Mouse (Mus musculus): ENCODE measurements at regions not wholly inside any gene's neighbourhood (a gene's known extent, or its start where the extent isn't known, plus 50 kb on each side); places are given as distances from the start of the nearest gene placed in this dataset.
"Not testable (repeated sequence)": the region's sequence is repeated elsewhere in the genome, so short reads cannot be mapped to it uniquely, and the experiment has no call there.

DNA sequence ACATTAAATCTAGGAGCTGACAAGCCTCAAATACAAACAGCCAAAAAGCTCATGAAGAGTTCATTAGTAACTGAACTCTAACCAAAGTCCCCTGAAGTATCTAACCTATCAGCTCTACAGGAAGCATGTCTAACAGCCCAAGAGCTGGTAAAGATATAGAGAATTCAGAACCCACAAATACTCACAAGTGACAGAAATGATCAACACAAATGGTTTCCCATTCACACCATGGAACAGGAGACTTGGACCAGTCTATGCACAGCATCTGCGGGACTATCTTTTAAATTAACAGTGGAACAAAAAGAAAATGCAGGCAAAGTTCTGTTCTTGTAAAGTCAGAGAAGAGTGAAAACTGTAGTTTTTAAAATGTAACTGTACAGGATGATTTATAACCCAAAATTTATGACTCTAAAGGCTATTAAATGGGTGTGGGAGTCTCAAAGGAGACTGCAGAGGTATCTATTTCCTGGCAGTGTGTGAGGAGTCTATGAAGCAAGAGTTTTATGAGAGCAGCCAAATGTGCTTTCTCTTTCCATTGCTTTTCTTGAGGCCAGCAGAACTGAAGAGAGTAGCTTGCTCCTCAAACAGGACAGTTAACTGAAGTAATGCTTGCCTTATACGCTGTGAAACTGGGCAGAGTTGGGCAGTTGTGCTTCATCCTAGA, 152.7 kb upstream of the Mad2l1 start:
- no peak for DNase-seq (ENCODE audit: low read depth, low spot score)

DNA sequence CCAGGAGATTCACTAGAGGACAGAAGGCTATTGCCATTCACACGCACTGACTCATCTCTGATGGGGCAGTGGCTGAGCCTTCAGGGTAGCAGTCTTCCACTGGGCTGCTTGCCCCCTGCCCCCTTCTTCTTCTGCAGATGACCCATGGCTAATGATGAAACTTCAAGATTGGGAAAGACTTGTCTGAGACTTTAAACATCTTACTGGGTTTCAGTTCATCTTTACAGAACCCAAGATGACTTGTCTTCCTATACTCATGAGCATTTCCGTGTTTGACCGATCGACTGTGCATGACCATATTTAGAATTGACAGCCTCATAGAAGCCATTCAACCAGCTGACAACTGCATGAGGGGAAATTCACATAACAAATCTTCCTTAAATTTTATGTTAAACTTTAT, 140.0 kb upstream of the Mad2l1 start:
- no peak for DNase-seq (ENCODE audit: low read depth, low spot score)

DNA sequence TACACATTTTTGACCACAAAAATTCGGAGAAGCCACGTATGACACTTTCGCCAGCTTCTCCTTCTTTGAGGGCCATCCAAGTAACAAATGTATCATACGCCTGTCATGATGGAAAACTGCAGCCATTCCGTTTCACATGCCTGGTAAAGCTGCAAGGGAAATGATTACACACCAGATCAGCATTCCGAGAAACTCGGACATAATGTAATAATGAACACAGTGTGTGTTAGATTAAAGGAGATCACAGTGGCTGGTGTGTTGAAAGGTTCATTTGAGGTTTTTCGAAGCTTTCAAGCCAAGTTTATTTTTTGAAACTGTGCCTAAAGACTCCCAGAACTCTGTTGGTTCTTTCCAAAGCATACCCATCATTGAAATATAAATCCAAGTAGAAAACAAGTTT, 137.8 kb upstream of the Mad2l1 start:
- no peak for DNase-seq (ENCODE audit: low read depth, low spot score)

DNA sequence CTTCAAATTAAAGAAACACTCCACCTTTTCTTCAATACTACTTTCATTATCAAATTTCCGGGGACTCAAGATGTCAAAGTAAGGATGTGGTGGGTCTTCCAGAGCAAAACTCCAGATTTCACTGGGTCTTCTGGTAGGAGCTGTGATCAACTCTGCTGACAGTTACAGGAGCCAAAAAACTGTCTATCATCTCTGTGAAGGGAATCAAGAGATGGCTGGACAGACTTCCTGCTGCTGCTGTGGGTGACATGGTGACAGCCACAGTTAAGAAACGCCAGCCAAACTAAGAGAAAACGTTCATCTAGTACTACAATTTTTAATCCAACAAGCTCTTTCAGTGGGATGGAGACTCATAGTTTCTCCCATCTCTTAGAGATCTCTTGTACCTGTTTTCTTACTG, 136.5 kb upstream of the Mad2l1 start:
- no peak for DNase-seq (ENCODE audit: low read depth, low spot score)

DNA sequence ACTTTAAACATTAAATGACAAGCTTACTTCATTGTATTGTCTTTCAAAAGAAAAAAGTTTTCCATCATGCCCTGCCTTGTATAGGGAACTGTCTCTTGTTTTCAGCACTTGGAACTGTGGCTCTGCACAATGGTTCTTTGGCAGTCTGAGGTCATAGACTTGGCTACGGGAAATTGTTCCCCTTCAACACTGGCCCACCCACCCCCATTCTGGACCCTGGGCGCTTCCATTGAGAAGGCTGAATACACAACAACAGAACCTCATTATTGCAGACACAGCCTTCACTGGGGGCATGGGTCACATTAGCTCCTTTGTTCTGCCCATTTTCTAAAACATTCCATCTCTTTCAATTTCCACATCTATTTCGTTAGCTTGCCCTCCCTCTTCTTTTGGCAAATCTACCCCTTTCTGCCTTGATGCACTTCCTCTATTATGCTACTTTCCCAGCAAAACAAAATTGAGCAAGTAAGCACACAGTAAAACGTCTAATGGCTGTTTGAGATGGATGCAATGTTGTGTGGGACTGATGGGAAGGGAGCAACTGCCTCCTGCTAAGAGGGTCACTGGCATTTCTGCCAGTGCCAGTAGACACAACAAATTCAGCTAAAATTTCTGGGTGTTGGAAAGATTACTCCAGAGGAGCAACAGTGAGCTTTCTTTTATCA, 136.0 kb upstream of the Mad2l1 start:
- no peak for DNase-seq (ENCODE audit: low read depth, low spot score)

DNA sequence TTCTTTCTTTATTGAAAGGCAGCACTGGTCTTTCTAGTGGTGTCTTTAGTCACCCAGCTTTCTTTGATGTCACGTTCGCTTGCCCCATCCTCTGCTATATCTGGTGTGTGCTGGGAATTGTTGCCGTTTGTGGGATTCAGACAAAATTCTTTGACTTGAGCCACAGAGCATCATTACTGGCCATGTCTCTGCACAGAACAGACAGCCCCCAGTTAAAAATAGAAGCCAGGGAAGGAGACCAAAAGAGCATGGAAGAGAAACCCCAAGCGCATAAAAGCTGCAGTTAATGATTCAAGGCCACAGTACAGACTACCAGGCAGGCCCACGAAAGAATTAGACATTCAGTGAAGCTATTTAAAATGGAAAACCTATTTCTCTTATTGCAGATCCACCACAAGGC, 133.7 kb upstream of the Mad2l1 start:
- no peak for DNase-seq (ENCODE audit: low read depth, low spot score)

DNA sequence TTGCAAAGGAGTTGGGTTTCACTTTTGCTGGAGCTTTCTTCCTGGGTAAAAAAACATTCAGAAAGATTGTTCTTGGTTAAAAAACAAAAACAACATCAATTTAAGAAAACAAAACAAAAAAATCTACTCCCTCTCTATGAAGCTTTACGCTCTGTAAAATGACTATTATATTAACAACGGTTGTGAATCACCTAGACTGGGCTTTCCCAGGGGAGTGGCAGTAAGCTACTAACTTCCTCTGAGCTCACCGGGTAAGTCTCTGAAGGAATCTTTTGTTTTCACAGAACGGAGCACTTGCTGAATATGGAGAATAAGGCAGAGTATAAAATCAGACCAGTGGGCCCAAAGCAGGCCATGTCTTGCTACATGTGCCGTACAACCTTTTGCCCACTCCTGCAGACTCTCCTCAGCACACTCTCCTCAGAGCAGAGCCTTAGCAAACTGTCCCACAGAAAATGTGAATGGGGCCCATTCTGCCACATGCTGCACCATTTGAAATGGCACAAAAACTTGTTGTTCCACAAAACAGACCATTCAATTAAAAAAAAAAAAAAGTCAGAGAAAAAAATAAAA, 133.2 kb upstream of the Mad2l1 start:
- DNase-seq (ENCODE audit: low read depth, low spot score), result peak; percentile 8

DNA sequence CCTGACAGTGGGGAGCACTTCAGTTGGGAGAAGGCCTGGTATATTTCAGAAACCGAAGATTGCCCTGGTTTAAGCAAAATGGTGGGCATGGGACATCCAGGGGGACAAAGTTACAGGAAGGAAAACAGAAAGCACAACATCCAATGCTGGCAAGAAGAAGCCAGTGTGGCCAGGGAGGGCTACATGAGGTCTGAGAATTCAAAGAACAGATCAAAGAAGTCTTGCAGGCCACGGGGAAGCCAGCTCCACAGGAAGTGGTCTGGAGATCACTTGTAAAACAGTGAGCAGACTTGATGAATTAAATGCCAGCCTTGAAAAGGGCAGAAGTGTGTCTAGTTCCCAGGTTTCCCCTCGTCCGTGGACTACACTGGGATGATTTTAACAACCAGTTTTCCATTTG, 120.4 kb upstream of the Mad2l1 start:
- no peak for DNase-seq (ENCODE audit: low read depth, low spot score)

DNA sequence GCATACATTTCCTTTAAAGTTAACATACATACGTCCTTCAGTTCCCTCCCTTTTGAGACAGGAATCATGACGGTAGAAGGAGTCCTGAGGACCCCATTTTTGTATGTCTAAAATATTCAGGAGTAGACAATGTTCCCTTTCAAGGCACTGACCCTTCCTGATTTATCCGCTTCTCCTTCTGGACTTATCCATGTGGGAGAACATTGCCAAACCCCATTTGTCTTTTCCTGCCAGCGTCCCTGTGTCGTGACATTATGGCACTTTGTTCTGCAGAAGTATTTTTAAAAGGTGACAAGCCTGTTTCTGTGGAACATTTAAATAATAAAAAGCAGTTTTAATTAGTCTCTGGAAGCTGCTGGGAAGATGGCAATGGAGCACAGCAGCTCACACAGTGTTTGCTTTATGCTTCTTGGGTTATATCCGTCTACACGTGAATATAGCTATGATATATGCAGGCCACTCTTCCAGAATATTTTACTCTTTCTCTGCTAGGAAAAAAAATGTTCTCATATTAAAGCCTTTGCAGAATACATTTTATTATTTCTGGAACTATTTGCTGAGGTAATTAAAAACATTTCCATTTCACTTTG, 115.6 kb upstream of the Mad2l1 start:
- no peak for DNase-seq (ENCODE audit: low read depth, low spot score)

DNA sequence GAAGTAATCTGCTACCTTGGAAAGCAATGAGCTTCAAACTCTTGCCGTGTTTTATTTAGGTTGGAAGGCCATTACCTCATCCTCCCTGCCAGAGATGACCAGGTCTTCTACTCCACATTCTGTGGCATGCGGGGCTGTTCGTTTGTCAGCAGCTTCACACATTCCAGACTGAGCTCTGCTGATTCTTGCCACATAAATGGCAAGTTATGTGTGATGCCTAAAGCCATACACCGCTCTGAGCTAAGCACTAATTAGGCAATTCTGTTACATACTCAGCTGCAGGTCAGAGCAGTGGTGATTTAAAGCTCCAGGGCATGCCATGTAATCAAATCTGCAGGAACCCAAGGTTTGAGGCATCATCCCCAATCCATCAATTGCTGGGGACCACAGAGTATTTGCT, 106.8 kb upstream of the Mad2l1 start:
- DNase-seq (ENCODE audit: low read depth, low spot score), result no peak

DNA sequence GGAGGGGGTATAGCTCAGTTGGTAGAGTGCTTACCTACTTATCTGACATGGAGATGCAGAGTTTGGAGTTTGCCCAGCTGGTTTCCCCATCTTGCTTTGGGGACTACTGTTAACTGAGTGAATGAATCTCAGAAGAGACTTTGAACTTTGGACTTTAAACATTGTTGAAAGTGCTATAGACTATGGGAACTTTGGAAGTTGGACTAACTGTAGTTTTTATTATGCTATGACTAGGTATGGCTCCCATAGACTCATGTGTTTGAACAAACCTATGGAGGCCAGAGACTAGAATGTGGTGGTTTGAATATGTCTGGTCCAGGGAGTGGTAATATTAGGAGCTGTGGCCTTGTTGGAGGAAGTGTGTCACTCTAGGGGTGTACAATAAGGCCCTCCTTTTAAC, 84.8 kb upstream of the Mad2l1 start:
- DNase-seq (ENCODE audit: low read depth, low spot score), result not testable (repeated sequence)

DNA sequence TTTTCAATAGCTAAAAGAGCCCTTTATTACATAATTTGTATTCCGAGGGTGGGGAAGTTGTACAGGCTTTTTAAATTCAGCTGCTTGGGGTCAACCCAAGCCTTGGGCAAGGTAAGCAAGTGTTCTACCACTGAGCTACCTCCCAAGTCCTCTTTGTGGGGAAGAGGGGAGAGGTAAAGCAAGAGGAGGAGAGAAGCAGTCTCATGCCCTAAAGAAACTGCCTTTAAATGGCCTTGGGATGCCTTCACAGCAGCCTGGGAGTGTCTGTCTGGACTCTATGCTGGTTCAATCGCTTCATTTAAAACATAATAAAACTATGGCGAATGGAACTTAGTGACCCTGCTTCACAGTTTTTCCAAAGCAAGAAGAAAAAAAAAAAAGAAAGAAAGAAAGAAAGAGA, 77.0 kb upstream of the Mad2l1 start:
- DNase-seq (ENCODE audit: low read depth, low spot score), result peak; percentile 69

DNA sequence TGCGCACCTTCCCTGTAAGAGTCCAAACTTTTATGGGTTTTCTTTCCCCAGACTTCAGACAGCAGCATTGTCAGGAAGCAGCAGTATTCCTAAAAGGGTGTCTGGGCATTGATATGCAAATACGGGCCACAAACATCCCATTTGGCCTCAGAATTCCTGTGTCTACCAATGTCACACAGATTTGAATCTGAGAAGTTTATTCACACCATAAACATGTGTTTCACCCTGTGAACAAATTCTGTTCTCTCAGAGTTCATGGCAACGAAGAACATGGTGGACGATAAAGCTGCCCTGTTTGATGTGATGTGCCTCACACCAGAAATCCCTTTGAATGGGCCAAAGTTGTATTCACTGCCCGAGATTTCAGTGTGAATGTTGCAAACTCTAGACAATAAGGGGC, 70.7 kb upstream of the Mad2l1 start:
- peak; percentile 67 for DNase-seq (ENCODE audit: low read depth, low spot score)

DNA sequence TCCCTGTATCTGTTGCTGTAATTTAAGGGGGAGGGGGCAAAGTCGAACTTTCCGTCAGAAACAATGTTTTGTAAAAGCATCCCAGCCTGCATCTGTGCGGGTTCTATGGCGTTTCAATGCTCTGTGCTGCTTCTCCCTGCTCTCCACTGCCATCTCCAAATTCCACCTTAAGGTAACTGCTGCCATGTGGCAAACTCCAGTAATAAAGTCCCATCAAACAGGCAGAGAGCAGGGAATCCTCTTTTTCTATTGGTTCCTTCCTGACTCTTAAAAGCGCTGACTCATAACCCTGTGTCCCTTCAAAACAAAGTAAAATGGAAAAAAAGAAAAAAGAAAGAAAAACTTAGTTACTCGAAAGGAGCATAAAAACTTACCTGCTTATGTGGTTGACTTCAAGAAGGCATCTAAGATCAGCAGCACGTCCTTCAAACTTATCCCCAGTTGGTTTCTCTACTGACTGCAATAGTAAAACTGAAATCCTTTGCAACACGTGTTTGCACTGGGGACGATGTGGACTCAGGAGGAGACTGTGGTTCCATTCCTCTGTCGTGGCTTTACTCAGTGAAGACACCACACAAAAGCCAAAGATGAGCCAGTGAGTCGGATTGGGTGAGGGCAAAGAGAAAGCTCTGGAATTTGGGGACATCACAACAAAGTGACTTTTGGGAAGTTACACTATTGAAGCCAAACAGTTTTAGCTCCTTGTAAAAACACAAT, 69.9 kb upstream of the Mad2l1 start:
- DNase-seq (ENCODE audit: low read depth, low spot score), result peak; percentile 6

DNA sequence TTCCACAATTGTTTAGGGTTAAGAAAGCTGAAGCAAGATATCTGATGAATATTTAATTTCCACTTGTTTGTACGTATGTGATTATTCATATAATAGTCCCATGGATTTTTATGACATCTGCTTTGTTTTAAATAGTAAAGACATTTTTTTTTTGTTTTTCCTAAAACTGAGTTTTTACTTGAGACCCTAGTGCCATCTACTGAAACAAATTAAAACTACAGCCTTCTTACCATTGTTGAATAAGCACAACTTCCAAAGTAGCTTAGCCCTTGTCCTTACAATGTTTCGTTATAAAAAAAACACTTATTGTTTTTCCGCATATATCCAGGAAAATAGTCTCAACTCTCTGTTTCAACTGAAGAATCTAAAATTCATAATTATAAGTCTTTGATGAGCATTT, 68.4 kb upstream of the Mad2l1 start:
- peak; percentile 33 for DNase-seq (ENCODE audit: low read depth, low spot score)

DNA sequence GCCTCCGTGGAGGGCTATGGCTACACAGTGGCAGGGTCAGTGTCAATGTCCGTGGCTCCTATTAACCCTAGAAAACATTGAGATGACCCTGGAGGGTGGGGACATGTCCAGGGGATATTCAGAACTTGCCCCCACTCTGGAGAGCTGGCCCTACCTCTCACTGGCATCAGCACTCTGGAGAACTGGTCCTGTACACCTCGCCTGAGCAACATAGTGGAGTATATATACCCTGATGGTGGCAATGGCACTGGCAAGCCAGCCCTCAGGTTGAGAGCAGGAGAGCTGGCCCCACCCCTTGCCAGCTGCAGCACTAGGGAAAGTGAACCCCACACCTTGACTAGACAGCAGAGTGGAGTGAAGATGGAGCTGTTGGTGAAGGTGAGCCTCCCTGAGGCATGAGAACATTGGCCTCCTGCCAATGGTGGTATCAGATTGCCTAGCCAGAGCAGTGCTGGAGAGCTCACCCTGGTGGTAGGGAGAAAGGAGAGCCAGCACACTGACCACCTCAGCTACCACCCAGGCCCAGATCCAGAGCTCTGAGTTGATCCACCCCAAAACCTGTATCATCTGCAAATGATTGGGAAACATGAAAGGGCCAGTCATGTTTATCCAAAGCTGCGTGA, 64.5 kb upstream of the Mad2l1 start:
- peak; percentile 41 for DNase-seq (ENCODE audit: low read depth, low spot score)

DNA sequence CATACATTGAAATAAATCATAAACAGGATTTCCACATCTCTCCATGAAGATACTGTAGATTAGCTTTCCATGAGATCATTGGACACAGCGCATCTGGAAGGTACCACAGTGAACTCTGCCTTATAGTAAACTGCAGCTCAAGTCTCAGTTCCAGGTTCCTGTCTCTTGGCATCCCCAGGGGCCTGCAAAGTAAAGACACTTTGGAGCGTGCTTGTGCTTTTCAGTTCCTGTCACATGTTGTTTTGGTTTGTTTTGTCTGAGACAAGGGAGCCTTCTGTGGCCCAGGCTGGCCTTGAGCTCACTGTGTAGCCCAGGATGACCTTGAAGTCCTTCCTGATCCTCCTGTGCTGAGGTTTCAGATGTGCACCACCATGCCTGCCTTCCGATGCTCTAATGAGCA, 63.4 kb upstream of the Mad2l1 start:
- DNase-seq (ENCODE audit: low read depth, low spot score), result no peak

DNA sequence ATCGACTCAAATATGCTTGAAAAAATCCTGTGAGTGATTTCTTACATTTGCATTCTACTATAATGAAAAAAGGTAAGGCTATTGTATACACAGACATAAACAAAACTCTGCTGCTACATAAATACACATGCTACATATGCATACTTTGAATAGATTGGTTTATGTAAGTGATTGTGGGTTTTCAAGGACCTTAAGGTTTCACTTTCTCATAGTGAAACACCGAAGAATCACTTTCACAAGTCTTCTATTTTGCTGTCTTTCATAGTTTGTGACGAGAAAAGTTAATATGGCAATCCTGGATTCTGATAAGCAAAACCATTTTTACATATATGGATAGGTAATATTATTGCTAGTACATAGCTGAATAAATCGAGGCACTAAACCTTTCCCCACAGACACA, 62.5 kb upstream of the Mad2l1 start:
- DNase-seq (ENCODE audit: low read depth, low spot score), result no peak

DNA sequence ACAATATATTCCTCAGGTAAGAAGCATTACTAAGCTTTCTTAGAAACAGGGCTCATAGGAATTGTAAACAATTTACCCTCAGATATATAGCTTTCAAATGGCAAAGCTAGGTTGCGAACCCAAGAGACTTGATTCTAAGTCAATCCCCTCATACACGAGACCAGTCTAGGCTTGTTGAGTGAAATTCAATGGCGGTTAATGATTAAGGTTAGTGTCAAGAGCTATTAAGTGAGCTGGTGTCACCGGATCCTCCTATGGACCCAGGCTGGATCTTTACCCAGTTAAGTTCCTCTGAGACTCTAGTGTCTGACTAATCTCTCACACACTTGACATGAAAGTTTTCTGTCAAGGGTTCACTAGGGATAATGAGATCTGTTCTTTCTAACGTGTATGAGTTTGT, 57.6 kb upstream of the Mad2l1 start:
- DNase-seq (ENCODE audit: low read depth, low spot score), result no peak

DNA sequence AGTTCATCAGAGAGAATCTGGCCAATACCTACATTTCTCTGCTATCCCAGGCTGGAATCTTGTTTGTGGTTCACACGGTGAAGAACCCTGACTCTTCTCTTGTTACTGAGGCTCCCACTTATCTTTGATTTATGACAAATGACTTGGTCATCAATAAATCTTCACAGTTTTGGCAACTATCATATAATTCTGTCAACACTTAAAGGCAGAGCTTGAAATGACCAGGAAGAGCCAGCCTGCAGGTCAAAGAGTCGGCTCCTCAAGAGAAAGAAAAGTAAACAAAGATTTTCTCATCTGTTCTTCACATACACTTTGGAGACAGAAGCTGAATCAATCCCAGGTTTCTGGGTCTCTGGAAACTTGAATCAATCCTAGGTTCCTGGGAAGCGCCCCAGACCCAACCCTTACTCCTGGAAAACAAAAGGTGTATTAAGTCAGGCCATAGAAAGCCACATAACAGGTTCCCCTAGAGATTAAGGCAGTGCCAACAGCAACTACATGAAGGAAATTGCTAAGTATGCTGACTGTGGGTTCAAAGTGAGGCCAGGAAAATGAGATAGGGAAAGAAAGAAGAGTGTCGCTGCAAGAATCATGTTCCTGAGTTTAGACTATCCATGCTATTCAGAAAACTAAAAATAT, 56.7 kb upstream of the Mad2l1 start:
- no peak for DNase-seq (ENCODE audit: low read depth, low spot score)

DNA sequence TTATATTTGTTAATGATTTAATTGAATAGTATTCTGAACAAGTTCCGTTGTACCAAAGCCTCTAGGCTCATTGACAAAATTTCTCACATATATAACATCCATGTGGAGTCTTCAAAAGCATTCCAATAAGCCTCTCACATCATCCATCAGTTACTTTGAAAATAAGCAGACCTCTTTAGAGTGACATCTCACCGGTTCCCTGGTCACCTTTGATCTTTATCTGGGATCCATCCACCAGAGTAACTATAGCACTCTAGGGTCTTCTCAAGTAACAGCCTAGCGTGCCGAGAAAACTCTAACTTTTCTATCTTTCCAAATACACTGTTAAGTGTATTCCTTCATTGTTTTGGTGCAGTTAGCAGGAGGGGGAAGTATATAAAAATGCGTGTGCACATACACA, 55.6 kb upstream of the Mad2l1 start:
- DNase-seq (ENCODE audit: low read depth, low spot score), result no peak
